Mouse (Mus musculus) hindbrain, embryonic 15.5 days (tissue): Measurements from ENCODE around the gene Ankrd63. TPM values are rescaled to one million over a fixed set of nuclear protein-coding genes. Genes with fewer than 3 reads are reported as not detected.

Source experiments
- ATAC-seq: fragments of 200-750 bp; cut with Nextera tagmentation; 2 replicates; pipeline ENCODE4 v1.8.0; 2017; ENCODE audit warnings: low read depth, moderate number of reproducible peaks, moderate TSS enrichment; ENCODE audit not compliant: low FRiP score
- H3K27ac ChIP-seq: fragments of 300-500 bp; sonication (generic); replicated peaks from 2 replicates; pipeline ENCODE4 v1.5.1; 2015; ENCODE audit warnings: mild to moderate bottlenecking, inconsistent platforms
- H3K27me3 ChIP-seq: fragments of 300-500 bp; sonication (generic); 2 replicates; pipeline ENCODE4 v1.6.1; 2015; ENCODE audit warnings: control low read depth, inconsistent platforms
- H3K36me3 ChIP-seq: fragments of 300-500 bp; sonication (generic); 2 replicates; pipeline ENCODE4 v1.6.1; 2015; ENCODE audit warnings: control low read depth, inconsistent platforms
- H3K4me1 ChIP-seq: fragments of 300-500 bp; sonication (generic); replicated peaks from 2 replicates; pipeline ENCODE4 v1.6.1; 2015; ENCODE audit warnings: control low read depth, inconsistent platforms
- H3K4me2 ChIP-seq: fragments of 300-500 bp; sonication (generic); 2 replicates; pipeline ENCODE4 v1.6.1; 2015; ENCODE audit warnings: moderate library complexity, mild to moderate bottlenecking, inconsistent platforms
- H3K4me3 ChIP-seq: fragments of 300-500 bp; sonication (generic); 2 replicates; pipeline ENCODE4 v1.5.1; 2015; ENCODE audit warnings: mild to moderate bottlenecking, inconsistent platforms
- H3K9ac ChIP-seq: fragments of 300-500 bp; sonication (generic); 2 replicates; pipeline ENCODE4 v1.6.1; 2015; ENCODE audit warnings: inconsistent platforms
- H3K9me3 ChIP-seq: fragments of 300-500 bp; sonication (generic); 2 replicates; pipeline ENCODE4 v1.6.1; 2016; ENCODE audit warnings: control low read depth, inconsistent platforms
- WGBS: fragments of 180-500 bp; shearing (Covaris S2); methylation state at CpG from one replicate; pipeline ENCODE4 v1.1.7; 2015; 5-methylcytosine and 5-hydroxymethylcytosine counted together
- polyA plus RNA-seq: library from polyadenylated mRNA; unstranded; fragments of >200 nt; fragmentation: Nextera tagmentation; extraction: Ambion mirVana; gene quantifications from 2 replicates; pipeline ENCODE4 v1.2.1, GENCODE M21; 2015

Gene Ankrd63
- polyA plus RNA-seq, 1 experiment from 2014 or later, result 0.05 TPM

DNA sequence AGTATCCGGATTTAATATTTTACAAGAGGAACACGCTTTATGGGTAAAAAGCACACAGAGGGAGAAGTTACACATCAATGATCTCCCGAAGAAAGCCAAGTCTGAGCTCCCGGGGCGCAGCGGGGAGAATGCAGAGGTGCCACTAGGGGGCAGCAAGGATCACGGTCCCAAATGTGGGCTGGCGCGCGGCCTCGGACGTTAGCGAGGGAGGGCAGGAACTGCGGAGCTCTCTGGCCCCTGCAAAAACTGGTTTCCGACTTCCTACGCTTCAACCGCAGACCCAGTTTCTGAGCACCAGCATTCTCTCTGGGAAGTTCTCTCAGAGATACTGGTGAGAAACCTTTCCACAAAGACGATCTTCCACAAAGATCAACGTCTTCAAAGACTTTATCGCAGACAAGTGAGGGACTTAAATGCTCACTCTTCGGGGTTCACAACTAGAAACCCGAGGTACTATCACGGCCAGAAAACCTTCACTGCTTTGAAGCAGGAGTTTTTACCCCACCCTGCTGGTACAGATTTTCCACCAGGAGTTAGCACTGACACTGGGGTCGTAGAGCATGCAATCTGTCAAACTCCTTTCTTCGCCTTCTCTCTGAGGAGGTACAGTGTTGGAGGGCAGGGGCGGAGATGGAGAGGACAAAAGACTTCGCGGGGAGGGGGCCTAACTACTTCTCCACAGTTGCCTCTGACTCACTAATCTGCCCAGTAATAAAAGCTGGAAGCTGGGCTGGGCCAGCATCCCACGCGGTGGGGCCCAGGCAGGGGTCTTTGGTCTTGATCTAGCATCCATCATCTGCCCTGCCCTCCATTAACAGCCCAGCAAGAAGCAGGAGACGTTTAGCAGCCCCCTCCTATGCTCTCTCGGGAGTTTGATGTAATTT, 3.3 kb downstream of the Ankrd63 start:
- Histone ChIP-seq H3K4me3 (peak overlapping the region; percentile 4; the same call in 1 of the 2 replicates), H3K4me1 (peaks cover 47% of the 10 kb centered on the region), H3K27me3 (peaks cover 84% of the 10 kb centered on the region), H3K9me3 (no peaks in the 10 kb centered on the region), H3K4me2 (peak overlapping the region; percentile 41), H3K9ac (no peak overlapping the region), H3K27ac (no peak overlapping the region), H3K36me3 (peaks cover 3% of the 10 kb centered on the region; the same call in 1 of the 2 replicates)
- under 1% methylated on average over 32 of the region's 32 CpGs for WGBS
- peak; percentile 15; the same call in 1 of the 2 replicates for ATAC-seq

DNA sequence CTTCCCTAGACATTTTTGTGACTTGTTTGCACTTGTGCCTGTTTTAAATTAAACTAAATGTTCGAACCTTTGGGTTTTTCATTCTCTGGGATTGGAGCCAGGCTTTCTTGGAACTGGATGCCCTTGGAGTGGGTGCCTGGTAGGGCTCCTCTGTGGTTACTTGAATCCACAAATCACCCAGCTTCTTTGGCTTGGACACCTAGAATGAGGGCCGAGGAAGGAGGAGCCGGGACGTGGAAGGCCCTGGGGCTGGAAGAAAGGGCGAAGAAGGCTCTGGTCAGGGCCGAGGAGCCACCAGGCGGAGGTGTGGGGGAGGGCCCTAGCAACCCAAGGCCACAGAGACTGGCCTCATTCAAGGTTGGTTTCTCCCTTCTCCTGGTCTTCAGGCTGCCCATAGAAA, 5.8 kb downstream of the Ankrd63 start:
- Histone ChIP-seq H3K36me3 (peaks cover 11% of the 10 kb centered on the region; the same call in 1 of the 2 replicates), H3K9ac (no peak overlapping the region), H3K27ac (no peak overlapping the region), H3K9me3 (no peaks in the 10 kb centered on the region), H3K4me3 (no peak overlapping the region), H3K4me2 (no peak overlapping the region), H3K4me1 (peaks cover 31% of the 10 kb centered on the region), H3K27me3 (peaks cover 59% of the 10 kb centered on the region)
- no peak for ATAC-seq
- WGBS, result 45% methylated on average over 7 of the region's 7 CpGs

DNA sequence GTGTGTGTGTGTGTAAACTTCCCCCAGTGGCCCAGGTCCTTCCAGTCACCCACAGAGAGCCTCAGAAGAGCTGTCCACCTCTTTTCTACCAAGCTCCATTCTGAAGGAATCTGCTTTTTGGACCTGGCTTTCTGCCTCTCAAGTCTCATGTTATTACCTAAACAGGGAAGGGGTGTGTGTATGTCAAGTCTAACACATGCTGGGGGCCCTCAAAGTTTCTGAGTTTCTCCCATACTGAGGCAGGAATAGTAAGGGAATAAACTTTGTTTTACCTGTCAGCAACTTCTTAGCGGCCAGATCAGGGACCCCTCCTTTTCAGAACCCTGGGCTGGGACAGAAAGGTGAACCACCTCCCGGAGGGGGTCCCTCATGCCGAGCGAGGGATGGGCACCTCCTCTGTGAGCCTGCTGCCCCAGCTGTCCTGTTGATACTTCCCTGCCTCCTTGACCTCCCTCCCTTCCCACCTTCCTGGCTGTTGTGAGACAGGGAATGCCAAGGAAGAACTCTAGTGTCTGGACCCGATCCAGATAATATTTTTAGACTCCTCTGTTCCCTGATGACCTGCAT, 6.4 kb downstream of the Ankrd63 start:
- no peak overlapping the region for H3K4me3 ChIP-seq
- H3K4me1 ChIP-seq, result peaks cover 26% of the 10 kb centered on the region
- H3K27ac ChIP-seq, result no peak overlapping the region
- no peak overlapping the region for H3K4me2 ChIP-seq
- H3K9ac ChIP-seq, result no peak overlapping the region
- no peaks in the 10 kb centered on the region for H3K9me3 ChIP-seq
- 39% methylated on average over 5 of the region's 5 CpGs for WGBS
- no peak for ATAC-seq
- peaks cover 11% of the 10 kb centered on the region; the same call in 1 of the 2 replicates for H3K36me3 ChIP-seq
- peaks cover 54% of the 10 kb centered on the region for H3K27me3 ChIP-seq

DNA sequence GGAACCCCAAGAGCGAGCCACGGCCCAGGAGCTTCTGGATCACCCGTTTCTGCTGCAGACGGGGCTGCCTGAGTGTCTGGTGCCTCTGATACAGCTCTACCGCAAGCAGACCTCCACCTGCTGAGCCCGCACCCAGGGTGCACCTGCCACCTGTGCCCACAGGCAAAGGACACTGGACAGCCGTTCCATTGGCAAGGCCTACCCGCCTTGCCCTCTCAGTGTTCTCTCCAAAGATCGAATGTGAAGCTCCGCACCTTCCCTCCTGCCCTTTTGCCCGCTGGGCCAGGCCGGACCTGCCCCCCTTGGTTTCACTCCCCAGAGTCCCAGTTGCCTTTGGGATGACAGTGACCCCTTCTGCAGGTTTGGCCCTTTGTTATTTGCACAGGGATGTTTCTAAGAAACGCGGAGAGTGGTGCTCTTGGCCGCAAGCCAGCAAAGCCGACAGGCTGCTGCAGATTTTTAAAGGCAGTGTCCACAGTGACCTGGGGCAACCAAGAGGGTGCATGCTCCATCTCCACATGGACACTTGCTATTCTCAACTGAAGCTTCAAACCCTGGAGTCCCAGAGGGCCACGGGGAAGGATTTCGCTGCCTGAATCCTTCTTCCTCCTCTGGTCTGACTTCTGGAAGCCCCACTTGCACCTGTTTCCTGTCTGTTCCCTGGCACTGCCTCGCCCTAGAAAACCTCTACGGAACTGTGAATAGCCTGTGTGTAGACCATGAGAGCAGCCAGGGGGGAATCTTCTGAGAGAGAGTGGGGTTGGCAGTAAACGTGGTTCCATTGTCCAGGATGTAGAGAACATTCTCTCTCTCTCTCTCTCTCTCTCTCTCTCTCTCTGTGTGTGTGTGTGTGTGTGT, 7.1 kb downstream of the Ankrd63 start:
- peaks cover 47% of the 10 kb centered on the region for H3K27me3 ChIP-seq
- peaks cover 11% of the 10 kb centered on the region; the same call in 1 of the 2 replicates for H3K36me3 ChIP-seq
- peaks cover 22% of the 10 kb centered on the region for H3K4me1 ChIP-seq
- H3K4me3 ChIP-seq, result no peak overlapping the region
- H3K27ac ChIP-seq, result no peak overlapping the region
- 44% methylated on average over 21 of the region's 21 CpGs for WGBS
- no peak for ATAC-seq
- no peaks in the 10 kb centered on the region for H3K9me3 ChIP-seq
- no peak overlapping the region for H3K4me2 ChIP-seq
- H3K9ac ChIP-seq, result no peak overlapping the region

DNA sequence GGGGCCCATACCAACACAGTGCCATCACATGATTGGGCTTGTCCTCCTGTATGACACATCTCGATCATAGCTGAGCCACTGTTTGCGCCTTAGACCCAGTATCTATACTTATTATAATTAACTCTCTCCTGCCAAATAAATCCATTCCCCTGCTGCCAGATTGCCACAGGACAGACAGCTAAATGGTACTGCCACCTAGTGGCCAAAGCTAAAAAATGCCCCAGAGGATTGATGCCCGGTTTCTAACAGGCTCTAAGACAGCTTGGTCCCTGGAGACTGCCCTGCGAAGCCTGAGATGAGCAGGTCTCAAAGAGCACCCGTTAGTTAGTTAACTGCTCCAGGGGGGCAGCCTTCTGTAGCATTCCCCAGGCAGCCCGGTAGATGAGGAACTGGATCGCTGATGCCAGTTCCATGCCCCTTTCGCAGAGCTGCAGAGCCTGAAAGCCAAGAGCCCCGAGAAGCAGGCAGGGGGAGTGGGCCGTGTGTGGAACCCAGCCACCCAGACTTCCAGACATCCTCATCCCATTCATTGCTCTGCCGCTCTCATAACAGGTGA, 8.0 kb downstream of the Ankrd63 start:
- H3K27ac ChIP-seq, result no peak overlapping the region
- H3K27me3 ChIP-seq, result peaks cover 37% of the 10 kb centered on the region
- H3K9ac ChIP-seq, result no peak overlapping the region
- ATAC-seq, result no peak
- H3K4me3 ChIP-seq, result no peak overlapping the region
- peaks cover 18% of the 10 kb centered on the region for H3K4me1 ChIP-seq
- 31% methylated on average over 11 of the region's 11 CpGs for WGBS
- H3K4me2 ChIP-seq, result no peak overlapping the region
- no peaks in the 10 kb centered on the region for H3K9me3 ChIP-seq
- H3K36me3 ChIP-seq, result peaks cover 11% of the 10 kb centered on the region; the same call in 1 of the 2 replicates

DNA sequence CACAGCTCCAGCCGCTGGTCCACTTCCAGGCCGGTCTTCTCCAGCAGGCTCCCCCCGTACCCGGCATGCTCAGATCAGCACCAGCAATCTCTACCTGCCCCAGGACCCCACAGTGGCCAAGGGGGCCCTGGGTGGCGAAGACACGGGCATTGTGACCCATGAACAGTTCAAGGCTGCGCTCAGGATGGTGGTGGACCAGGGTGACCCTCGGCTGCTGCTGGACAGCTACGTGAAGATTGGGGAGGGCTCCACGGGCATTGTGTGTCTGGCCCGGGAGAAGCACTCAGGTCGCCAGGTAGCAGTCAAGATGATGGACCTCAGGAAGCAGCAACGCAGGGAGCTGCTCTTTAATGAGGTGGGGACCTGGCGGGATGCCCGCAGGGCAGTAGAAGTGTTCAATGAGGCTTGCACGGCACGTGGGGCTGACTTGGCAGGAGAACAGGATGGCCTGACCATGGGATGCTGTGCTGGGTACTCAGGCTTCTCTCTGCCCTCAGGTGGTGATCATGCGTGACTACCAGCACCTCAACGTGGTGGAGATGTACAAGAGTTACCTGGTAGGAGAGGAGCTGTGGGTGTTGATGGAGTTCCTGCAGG, 10.3 kb downstream of the Ankrd63 start:
- WGBS, result 77% methylated on average over 19 of the region's 19 CpGs

DNA sequence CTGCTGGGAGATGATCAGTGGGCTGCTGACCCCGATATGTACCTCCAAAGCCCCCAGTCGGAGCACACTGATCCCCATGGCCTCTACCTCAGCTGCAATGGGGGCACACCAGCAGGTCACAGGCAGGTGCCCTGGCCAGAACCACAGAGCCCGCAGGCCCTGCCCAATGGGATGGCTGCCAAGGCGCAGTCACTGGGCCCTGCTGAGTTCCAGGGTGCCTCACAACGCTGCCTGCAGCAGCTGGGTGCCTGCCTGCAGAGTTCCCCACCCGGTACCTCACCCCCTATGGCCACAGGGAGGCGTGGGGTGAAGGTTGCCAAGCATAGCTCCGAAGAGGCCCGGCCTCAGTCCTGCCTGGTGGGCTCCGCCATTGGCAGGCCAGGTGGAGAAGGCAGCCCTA, 13.9 kb downstream of the Ankrd63 start:
- no peaks in the 10 kb centered on the region for H3K4me1 ChIP-seq
- no peak for ATAC-seq
- 0 out of 2 replicates have a peak, but pooled peaks cover 3% of the 10 kb centered on the region for H3K27me3 ChIP-seq
- no peak overlapping the region for H3K4me2 ChIP-seq
- WGBS, result 81% methylated on average over 10 of the region's 10 CpGs
- no peaks in the 10 kb centered on the region for H3K9me3 ChIP-seq
- no peak overlapping the region for H3K9ac ChIP-seq
- peaks cover 13% of the 10 kb centered on the region; the same call in 1 of the 2 replicates for H3K36me3 ChIP-seq
- H3K27ac ChIP-seq, result no peak overlapping the region
- H3K4me3 ChIP-seq, result no peak overlapping the region

More for the DNA sequence above, 10.3 kb downstream of the Ankrd63 start:
- Histone ChIP-seq H3K4me1 (peaks cover 11% of the 10 kb centered on the region), H3K36me3 (peaks cover 16% of the 10 kb centered on the region; the same call in 1 of the 2 replicates), H3K4me2 (no peak overlapping the region), H3K27ac (no peak overlapping the region), H3K9me3 (no peaks in the 10 kb centered on the region), H3K9ac (no peak overlapping the region), H3K4me3 (no peak overlapping the region), H3K27me3 (peaks cover 21% of the 10 kb centered on the region)
- ATAC-seq, result peak; percentile 23; the same call in 1 of the 2 replicates

DNA sequence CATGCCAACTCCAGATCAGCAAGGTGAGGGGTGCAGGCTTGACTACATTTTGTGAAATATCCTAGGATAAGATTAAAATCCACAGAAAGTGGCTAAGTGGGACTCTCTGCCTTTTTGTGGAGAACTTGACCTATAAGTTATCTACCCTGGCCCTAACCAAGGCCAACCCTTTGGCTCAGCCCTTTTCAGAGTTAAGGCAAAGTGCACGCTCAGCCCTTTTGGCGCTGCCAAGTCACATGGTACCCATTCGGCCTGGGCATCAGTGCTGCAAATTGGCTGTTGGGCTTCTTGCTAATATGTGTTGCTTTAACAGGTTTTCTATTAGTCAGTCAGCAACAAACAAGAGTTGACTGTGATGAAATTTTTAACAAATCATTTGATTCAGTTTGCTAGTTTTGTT, 16.0 kb downstream of the Ankrd63 start:
- peaks cover 5% of the 10 kb centered on the region; the same call in 1 of the 2 replicates for H3K36me3 ChIP-seq
- ATAC-seq, result no peak
- H3K4me1 ChIP-seq, result no peaks in the 10 kb centered on the region
- no peak overlapping the region for H3K27ac ChIP-seq
- H3K27me3 ChIP-seq, result 0 out of 2 replicates have a peak, but pooled peaks cover 3% of the 10 kb centered on the region
- no peaks in the 10 kb centered on the region for H3K9me3 ChIP-seq
- no peak overlapping the region for H3K4me3 ChIP-seq
- H3K4me2 ChIP-seq, result no peak overlapping the region
- 95% methylated on average over 3 of the region's 3 CpGs for WGBS
- H3K9ac ChIP-seq, result no peak overlapping the region

DNA sequence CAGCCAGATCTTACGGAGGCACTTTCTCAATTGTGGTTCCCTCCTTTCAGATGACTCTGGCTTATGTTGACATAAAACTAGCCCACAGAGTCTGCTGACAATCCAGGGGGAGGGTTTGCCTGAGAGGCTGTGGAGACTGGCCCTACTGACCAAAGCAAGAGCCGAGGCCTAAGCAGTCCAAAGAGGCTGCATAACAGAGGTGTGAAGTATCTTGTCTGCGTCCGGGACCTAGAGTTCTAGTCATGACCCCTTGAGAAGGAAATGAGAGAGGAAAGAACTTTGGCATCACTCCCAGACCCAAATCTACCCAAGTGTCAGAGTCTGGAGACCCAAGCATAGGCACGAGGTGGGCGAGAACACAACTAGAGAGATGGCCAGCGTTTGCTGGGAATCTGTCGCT, 17.1 kb downstream of the Ankrd63 start:
- H3K36me3 ChIP-seq, result peaks cover 5% of the 10 kb centered on the region; the same call in 1 of the 2 replicates
- no peak overlapping the region for H3K27ac ChIP-seq
- 0 out of 2 replicates have a peak, but pooled peaks cover 3% of the 10 kb centered on the region for H3K27me3 ChIP-seq
- H3K4me1 ChIP-seq, result no peaks in the 10 kb centered on the region
- ATAC-seq, result no peak
- H3K9ac ChIP-seq, result no peak overlapping the region
- no peak overlapping the region for H3K4me3 ChIP-seq
- no peaks in the 10 kb centered on the region for H3K9me3 ChIP-seq
- H3K4me2 ChIP-seq, result no peak overlapping the region
- WGBS, result 78% methylated on average over 8 of the region's 8 CpGs

DNA sequence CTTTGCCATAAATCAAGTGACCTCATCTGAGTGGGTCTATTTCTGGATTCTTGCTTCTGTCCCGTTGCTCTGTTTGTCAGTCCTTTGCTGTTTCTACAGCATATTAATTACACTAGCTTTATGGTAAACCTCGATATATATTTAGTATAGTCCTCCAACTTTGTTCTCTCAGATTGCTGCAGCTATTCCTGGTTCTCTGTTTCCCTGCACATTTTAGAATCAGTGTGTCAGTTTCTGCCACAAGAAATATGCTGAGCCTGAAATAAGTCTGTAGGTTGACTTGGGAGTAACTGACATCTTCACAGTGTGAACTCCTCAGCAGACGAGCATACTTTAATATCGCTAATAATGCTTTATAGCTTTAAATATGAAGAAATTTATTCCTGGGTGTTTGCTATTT, 18.7 kb downstream of the Ankrd63 start:
- 90% methylated on average over 4 of the region's 4 CpGs for WGBS
- peaks cover 5% of the 10 kb centered on the region; the same call in 1 of the 2 replicates for H3K36me3 ChIP-seq
- H3K27me3 ChIP-seq, result 0 out of 2 replicates have a peak, but pooled peaks cover 3% of the 10 kb centered on the region
- H3K4me2 ChIP-seq, result no peak overlapping the region
- H3K9me3 ChIP-seq, result no peaks in the 10 kb centered on the region
- ATAC-seq, result no peak
- H3K4me1 ChIP-seq, result no peaks in the 10 kb centered on the region
- H3K9ac ChIP-seq, result no peak overlapping the region
- no peak overlapping the region for H3K27ac ChIP-seq
- H3K4me3 ChIP-seq, result no peak overlapping the region
